Mouse (Mus musculus): ENCODE measurements at regions not wholly inside any gene's neighbourhood (a gene's known extent, or its start where the extent isn't known, plus 50 kb on each side); places are given as distances from the start of the nearest gene placed in this dataset.
A peak's percentile ranks its signal among the peaks of the same experiment; 100 is the strongest.

GRCm38 (mm10) chr3:50813760-50814400 lies 370.5 kb upstream of the Slc7a11 start:
- DNase-seq (ENCODE audit: extremely low spot score in 1 of 2, low spot score in 1 of 2): no peak

- DNase-seq (ENCODE audit: extremely low spot score in 1 of 2, low spot score in 1 of 2): no peak
Measured at GRCm38 (mm10) chr3:50815716-50816115, 372.3 kb upstream of the Slc7a11 start.

- peak; percentile 24 to 29 for DNase-seq (ENCODE audit: extremely low spot score in 1 of 2, low spot score in 1 of 2)
Measured at GRCm38 (mm10) chr3:50816479-50816878, 373.1 kb upstream of the Slc7a11 start.

GRCm38 (mm10) chr3:50817361-50817760 lies 373.9 kb upstream of the Slc7a11 start:
- DNase-seq (ENCODE audit: extremely low spot score in 1 of 2, low spot score in 1 of 2): no peak

GRCm38 (mm10) chr3:50820776-50821175 lies 377.4 kb upstream of the Slc7a11 start:
- no peak for DNase-seq (ENCODE audit: extremely low spot score in 1 of 2, low spot score in 1 of 2)

GRCm38 (mm10) chr3:50825534-50826423 lies 382.4 kb upstream of the Slc7a11 start:
- DNase-seq (ENCODE audit: extremely low spot score in 1 of 2, low spot score in 1 of 2): no peak

GRCm38 (mm10) chr3:50826424-50826819 lies 383.0 kb upstream of the Slc7a11 start:
- no peak for DNase-seq (ENCODE audit: extremely low spot score in 1 of 2, low spot score in 1 of 2)

- DNase-seq (ENCODE audit: extremely low spot score in 1 of 2, low spot score in 1 of 2): no peak
Measured at GRCm38 (mm10) chr3:50829211-50829610, 385.8 kb upstream of the Slc7a11 start.

- DNase-seq (ENCODE audit: extremely low spot score in 1 of 2, low spot score in 1 of 2): no peak
Measured at GRCm38 (mm10) chr3:50830446-50830845, 387.0 kb upstream of the Slc7a11 start.

- no peak for DNase-seq (ENCODE audit: extremely low spot score in 1 of 2, low spot score in 1 of 2)
Measured at GRCm38 (mm10) chr3:50830926-50831325, 387.5 kb upstream of the Slc7a11 start.

GRCm38 (mm10) chr3:50842216-50842615 lies 382.0 kb upstream of the Noct start:
- no peak for DNase-seq (ENCODE audit: extremely low spot score in 1 of 2, low spot score in 1 of 2)

- DNase-seq (ENCODE audit: extremely low spot score in 1 of 2, low spot score in 1 of 2): no peak
Measured at GRCm38 (mm10) chr3:50844835-50845301, 379.4 kb upstream of the Noct start.

GRCm38 (mm10) chr3:50845311-50845710 lies 378.9 kb upstream of the Noct start:
- DNase-seq (ENCODE audit: extremely low spot score in 1 of 2, low spot score in 1 of 2): no peak

- DNase-seq (ENCODE audit: extremely low spot score in 1 of 2, low spot score in 1 of 2): no peak
Measured at GRCm38 (mm10) chr3:50848528-50848927, 375.7 kb upstream of the Noct start.

GRCm38 (mm10) chr3:50851083-50851637 lies 373.1 kb upstream of the Noct start:
- DNase-seq (ENCODE audit: extremely low spot score in 1 of 2, low spot score in 1 of 2): no peak

GRCm38 (mm10) chr3:50867105-50867504 lies 357.1 kb upstream of the Noct start:
- no peak for DNase-seq (ENCODE audit: extremely low spot score in 1 of 2, low spot score in 1 of 2)

- DNase-seq (ENCODE audit: extremely low spot score in 1 of 2, low spot score in 1 of 2): no peak
Measured at GRCm38 (mm10) chr3:50869211-50869610, 355.0 kb upstream of the Noct start.

GRCm38 (mm10) chr3:50879050-50879449 lies 345.2 kb upstream of the Noct start:
- no peak for DNase-seq (ENCODE audit: extremely low spot score in 1 of 2, low spot score in 1 of 2)

- DNase-seq (ENCODE audit: extremely low spot score in 1 of 2, low spot score in 1 of 2): no peak
Measured at GRCm38 (mm10) chr3:50879595-50879994, 344.7 kb upstream of the Noct start.

GRCm38 (mm10) chr3:50881437-50882248 lies 342.6 kb upstream of the Noct start:
- DNase-seq (ENCODE audit: extremely low spot score in 1 of 2, low spot score in 1 of 2): no peak
